Mouse (Mus musculus): ENCODE results near the gene Pum1.
"Not testable (repeated sequence)": the region's sequence is repeated elsewhere in the genome, so short reads cannot be mapped to it uniquely, and the experiment has no call there.

Pum1 gene

GRCm38 (mm10) chr4:130668541-130668940 lies 5.4 kb downstream of the Pum1 start:
- DNase-seq (ENCODE audit: low read depth, low spot score): no peak

GRCm38 (mm10) chr4:130668991-130669390 lies 5.9 kb downstream of the Pum1 start:
- DNase-seq (ENCODE audit: low read depth, low spot score): peak; percentile 54

- not testable (repeated sequence) for DNase-seq (ENCODE audit: low read depth, low spot score)
Measured at GRCm38 (mm10) chr4:130670023-130670422, 6.9 kb downstream of the Pum1 start.

GRCm38 (mm10) chr4:130671079-130671845 lies 8.1 kb downstream of the Pum1 start:
- no peak for DNase-seq (ENCODE audit: low read depth, low spot score)

- no peak for DNase-seq (ENCODE audit: low read depth, low spot score)
Measured at GRCm38 (mm10) chr4:130672161-130672560, 9.0 kb downstream of the Pum1 start.

GRCm38 (mm10) chr4:130676746-130677145 lies 13.6 kb downstream of the Pum1 start:
- no peak for DNase-seq (ENCODE audit: low read depth, low spot score)

- no peak for DNase-seq (ENCODE audit: low read depth, low spot score)
Measured at GRCm38 (mm10) chr4:130678149-130678548, 15.0 kb downstream of the Pum1 start.

- DNase-seq (ENCODE audit: low read depth, low spot score): no peak
Measured at GRCm38 (mm10) chr4:130680676-130681075, 17.6 kb downstream of the Pum1 start.

- not testable (repeated sequence) for DNase-seq (ENCODE audit: low read depth, low spot score)
Measured at GRCm38 (mm10) chr4:130683051-130683450, 19.9 kb downstream of the Pum1 start.

GRCm38 (mm10) chr4:130693936-130694335 lies 30.8 kb downstream of the Pum1 start:
- DNase-seq (ENCODE audit: low read depth, low spot score): no peak

- no peak for DNase-seq (ENCODE audit: low read depth, low spot score)
Measured at GRCm38 (mm10) chr4:130694982-130695381, 31.9 kb downstream of the Pum1 start.

GRCm38 (mm10) chr4:130701061-130701460 lies 37.9 kb downstream of the Pum1 start:
- no peak for DNase-seq (ENCODE audit: low read depth, low spot score)

- no peak for DNase-seq (ENCODE audit: low read depth, low spot score)
Measured at GRCm38 (mm10) chr4:130702835-130703535, 39.9 kb downstream of the Pum1 start.

- no peak for DNase-seq (ENCODE audit: low read depth, low spot score)
Measured at GRCm38 (mm10) chr4:130703601-130704000, 40.5 kb downstream of the Pum1 start.

- no peak for DNase-seq (ENCODE audit: low read depth, low spot score)
Measured at GRCm38 (mm10) chr4:130704615-130705014, 41.5 kb downstream of the Pum1 start.

GRCm38 (mm10) chr4:130706215-130707000 lies 43.3 kb downstream of the Pum1 start:
- no peak for DNase-seq (ENCODE audit: low read depth, low spot score)

- DNase-seq (ENCODE audit: low read depth, low spot score): no peak
Measured at GRCm38 (mm10) chr4:130711353-130711848, 48.3 kb downstream of the Pum1 start.

GRCm38 (mm10) chr4:130712341-130712740 lies 49.2 kb downstream of the Pum1 start:
- no peak for DNase-seq (ENCODE audit: low read depth, low spot score)

GRCm38 (mm10) chr4:130713430-130713829 lies 50.3 kb downstream of the Pum1 start:
- DNase-seq (ENCODE audit: low read depth, low spot score): no peak

GRCm38 (mm10) chr4:130715126-130715525 lies 52.0 kb downstream of the Pum1 start:
- no peak for DNase-seq (ENCODE audit: low read depth, low spot score)

- peak; percentile 39 for DNase-seq (ENCODE audit: low read depth, low spot score)
Measured at GRCm38 (mm10) chr4:130715623-130716022, 52.5 kb downstream of the Pum1 start.

GRCm38 (mm10) chr4:130719348-130719747 lies 56.2 kb downstream of the Pum1 start:
- no peak for DNase-seq (ENCODE audit: low read depth, low spot score)

Data from A20 (cell line).